Mouse (Mus musculus): Measurements from ENCODE around the gene Msh2. TPM values are rescaled to one million over a fixed set of nuclear protein-coding genes. Genes with fewer than 3 reads are reported as not detected.
A peak's percentile ranks its signal among the peaks of the same experiment; 100 is the strongest.

Msh2 gene
- polyA plus RNA-seq, 1 experiment: 2.5 TPM

DNA sequence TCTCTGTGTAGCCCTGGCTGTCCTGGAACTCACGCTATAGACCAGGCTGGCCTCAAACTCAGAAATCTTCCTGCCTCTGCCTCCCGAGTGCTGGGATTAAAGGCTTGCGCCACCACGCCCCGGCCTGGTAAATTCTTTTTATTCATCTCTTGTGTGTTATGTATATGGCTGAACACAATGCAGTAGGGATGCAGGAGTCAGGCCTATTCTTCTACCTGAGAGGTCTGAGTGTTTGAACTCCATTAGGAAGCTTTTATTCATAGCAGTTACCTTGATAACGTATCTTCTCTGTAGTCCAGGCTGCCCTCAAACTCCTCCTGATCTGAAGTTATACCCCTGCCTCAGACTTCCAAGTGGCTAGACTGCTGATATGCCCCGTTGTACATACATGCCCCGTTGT is 5.5 kb downstream of the Msh2 start:
- WGBS: 94% methylated on average over 8 of the region's 8 CpGs
- Histone ChIP-seq H3K4me1 (ENCODE audit: control insufficient read depth, insufficient read depth, insufficient read length, low read length) (peaks cover 5% of the 10 kb centered on the region; the same call in 1 of the 2 replicates), H3K27ac (ENCODE audit: insufficient read depth, low read depth, low read length) (no peak overlapping the region), H3K36me3 (ENCODE audit: control insufficient read depth, insufficient read depth, low read length) (peaks cover 7% of the 10 kb centered on the region), H3K27me3 (ENCODE audit: control insufficient read depth, insufficient read depth, low read length) (no peaks in the 10 kb centered on the region), H3K4me3 (ENCODE audit: low read depth, low read length) (no peak overlapping the region)
- TF ChIP-seq POLR2A (IDR thresholded peaks at IDR 0.05; ENCODE audit: low read depth, low read length) (no peak), CTCF (IDR thresholded peaks at IDR 0.05; ENCODE audit: extremely low read depth, insufficient read length, insufficient replicate concordance, low read depth, low read length) (no peak)

GRCm38 (mm10) chr17:87689217-87689616 is 17.1 kb downstream of the Msh2 start:
- no peak overlapping the region for H3K27ac ChIP-seq (ENCODE audit: insufficient read depth, low read depth, low read length)
- H3K27me3 ChIP-seq (ENCODE audit: control insufficient read depth, insufficient read depth, low read length): no peaks in the 10 kb centered on the region
- TF ChIP-seq CTCF (IDR thresholded peaks at IDR 0.05; ENCODE audit: extremely low read depth, insufficient read length, insufficient replicate concordance, low read depth, low read length): no peak
- TF ChIP-seq POLR2A (IDR thresholded peaks at IDR 0.05; ENCODE audit: low read depth, low read length): no peak
- H3K4me1 ChIP-seq (ENCODE audit: control insufficient read depth, insufficient read depth, insufficient read length, low read length): no peaks in the 10 kb centered on the region
- peaks cover 17% of the 10 kb centered on the region for H3K36me3 ChIP-seq (ENCODE audit: control insufficient read depth, insufficient read depth, low read length)
- WGBS: 76% methylated on average over 8 of the region's 8 CpGs
- H3K4me3 ChIP-seq (ENCODE audit: low read depth, low read length): no peak overlapping the region

GRCm38 (mm10) chr17:87691958-87692357 is 19.8 kb downstream of the Msh2 start:
- Histone ChIP-seq H3K4me1 (ENCODE audit: control insufficient read depth, insufficient read depth, insufficient read length, low read length) (no peaks in the 10 kb centered on the region), H3K27ac (ENCODE audit: insufficient read depth, low read depth, low read length) (no peak overlapping the region), H3K27me3 (ENCODE audit: control insufficient read depth, insufficient read depth, low read length) (no peaks in the 10 kb centered on the region), H3K36me3 (ENCODE audit: control insufficient read depth, insufficient read depth, low read length) (peaks cover 18% of the 10 kb centered on the region), H3K4me3 (ENCODE audit: low read depth, low read length) (no peak overlapping the region)
- WGBS: 83% methylated on average over 5 of the region's 5 CpGs
- TF ChIP-seq POLR2A (IDR thresholded peaks at IDR 0.05; ENCODE audit: low read depth, low read length) (no peak), CTCF (IDR thresholded peaks at IDR 0.05; ENCODE audit: extremely low read depth, insufficient read length, insufficient replicate concordance, low read depth, low read length) (peak; percentile 62; the same call in 1 of the 2 replicates)

GRCm38 (mm10) chr17:87695874-87696465 is 23.8 kb downstream of the Msh2 start:
- Histone ChIP-seq H3K36me3 (ENCODE audit: control insufficient read depth, insufficient read depth, low read length) (peaks cover 11% of the 10 kb centered on the region), H3K27ac (ENCODE audit: insufficient read depth, low read depth, low read length) (no peak overlapping the region), H3K4me1 (ENCODE audit: control insufficient read depth, insufficient read depth, insufficient read length, low read length) (peaks cover 10% of the 10 kb centered on the region), H3K4me3 (ENCODE audit: low read depth, low read length) (no peak overlapping the region), H3K27me3 (ENCODE audit: control insufficient read depth, insufficient read depth, low read length) (no peaks in the 10 kb centered on the region)
- WGBS: 94% methylated on average over 11 of the region's 11 CpGs
- no peak for TF ChIP-seq POLR2A (IDR thresholded peaks at IDR 0.05; ENCODE audit: low read depth, low read length)
- TF ChIP-seq CTCF (IDR thresholded peaks at IDR 0.05; ENCODE audit: extremely low read depth, insufficient read length, insufficient replicate concordance, low read depth, low read length): no peak

- no peak for TF ChIP-seq CTCF (IDR thresholded peaks at IDR 0.05; ENCODE audit: extremely low read depth, insufficient read length, insufficient replicate concordance, low read depth, low read length)
- no peak for TF ChIP-seq POLR2A (IDR thresholded peaks at IDR 0.05; ENCODE audit: low read depth, low read length)
These were observed 24.7 kb downstream of the Msh2 start for GRCm38 (mm10) chr17:87696814-87697213.

GRCm38 (mm10) chr17:87698996-87699765 is 27.1 kb downstream of the Msh2 start:
- no peaks in the 10 kb centered on the region for H3K27me3 ChIP-seq (ENCODE audit: control insufficient read depth, insufficient read depth, low read length)
- H3K27ac ChIP-seq (ENCODE audit: insufficient read depth, low read depth, low read length): no peak overlapping the region
- TF ChIP-seq POLR2A (IDR thresholded peaks at IDR 0.05; ENCODE audit: low read depth, low read length) (no peak), CTCF (IDR thresholded peaks at IDR 0.05; ENCODE audit: extremely low read depth, insufficient read length, insufficient replicate concordance, low read depth, low read length) (no peak)
- WGBS: 61% methylated on average over 16 of the region's 16 CpGs
- no peak overlapping the region for H3K4me3 ChIP-seq (ENCODE audit: low read depth, low read length)
- H3K4me1 ChIP-seq (ENCODE audit: control insufficient read depth, insufficient read depth, insufficient read length, low read length): peaks cover 10% of the 10 kb centered on the region
- peaks cover 12% of the 10 kb centered on the region for H3K36me3 ChIP-seq (ENCODE audit: control insufficient read depth, insufficient read depth, low read length)

More at GRCm38 (mm10) chr17:87696814-87697213, 24.7 kb downstream of the Msh2 start:
- Histone ChIP-seq H3K27ac (ENCODE audit: insufficient read depth, low read depth, low read length) (no peak overlapping the region), H3K4me1 (ENCODE audit: control insufficient read depth, insufficient read depth, insufficient read length, low read length) (peaks cover 10% of the 10 kb centered on the region), H3K4me3 (ENCODE audit: low read depth, low read length) (no peak overlapping the region), H3K36me3 (ENCODE audit: control insufficient read depth, insufficient read depth, low read length) (peaks cover 12% of the 10 kb centered on the region), H3K27me3 (ENCODE audit: control insufficient read depth, insufficient read depth, low read length) (no peaks in the 10 kb centered on the region)
- 89% methylated on average over 6 of the region's 6 CpGs for WGBS

GRCm38 (mm10) chr17:87700101-87700500 is 28.0 kb downstream of the Msh2 start:
- Histone ChIP-seq H3K27me3 (ENCODE audit: control insufficient read depth, insufficient read depth, low read length) (no peaks in the 10 kb centered on the region), H3K27ac (ENCODE audit: insufficient read depth, low read depth, low read length) (no peak overlapping the region), H3K4me1 (ENCODE audit: control insufficient read depth, insufficient read depth, insufficient read length, low read length) (peaks cover 10% of the 10 kb centered on the region), H3K36me3 (ENCODE audit: control insufficient read depth, insufficient read depth, low read length) (peaks cover 12% of the 10 kb centered on the region), H3K4me3 (ENCODE audit: low read depth, low read length) (no peak overlapping the region)
- TF ChIP-seq CTCF (IDR thresholded peaks at IDR 0.05; ENCODE audit: extremely low read depth, insufficient read length, insufficient replicate concordance, low read depth, low read length): no peak
- no peak for TF ChIP-seq POLR2A (IDR thresholded peaks at IDR 0.05; ENCODE audit: low read depth, low read length)
- WGBS: 90% methylated on average over 8 of the region's 8 CpGs

Data from small intestine, adult 2 months (tissue).